Mouse (Mus musculus) limb, embryonic 10.5 days (tissue): ENCODE results near the gene Tra2b. TPM values are rescaled to one million over a fixed set of nuclear protein-coding genes. Genes with fewer than 3 reads are reported as not detected.
"Not testable (repeated sequence)": the region's sequence is repeated elsewhere in the genome, so short reads cannot be mapped to it uniquely, and the experiment has no call there.

Experiments
- DNase-seq: peaks from one replicate; pipeline ENCODE4 v3.0.0-alpha.2; 2017; ENCODE audit warnings: low spot score
- H3K27ac ChIP-seq: fragments of 300-500 bp; sonication (generic); 2 replicates; pipeline ENCODE4 v1.5.1; 2016; ENCODE audit warnings: mild to moderate bottlenecking
- H3K27me3 ChIP-seq: fragments of 300-500 bp; sonication (generic); 2 replicates; pipeline ENCODE4 v1.6.1; 2016; ENCODE audit warnings: low read depth, mild to moderate bottlenecking; ENCODE audit not compliant: poor library complexity, severe bottlenecking
- H3K36me3 ChIP-seq: fragments of 300-500 bp; sonication (generic); 2 replicates; pipeline ENCODE4 v1.6.1; 2016; ENCODE audit warnings: mild to moderate bottlenecking, moderate library complexity
- H3K4me1 ChIP-seq: fragments of 300-500 bp; sonication (generic); 2 replicates; pipeline ENCODE4 v1.6.1; 2016
- H3K4me3 ChIP-seq: fragments of 300-500 bp; sonication (generic); 2 replicates; pipeline ENCODE4 v1.5.1; 2016; ENCODE audit warnings: mild to moderate bottlenecking, moderate library complexity
- H3K9me3 ChIP-seq: fragments of 300-500 bp; sonication (generic); replicated peaks from 2 replicates; pipeline ENCODE4 v1.6.1; 2016; ENCODE audit warnings: mild to moderate bottlenecking
- WGBS: fragments of 180-500 bp; shearing (Covaris S2); methylation state at CpG from one replicate; pipeline ENCODE4 v1.1.7; 2016; 5-methylcytosine and 5-hydroxymethylcytosine counted together
- polyA plus RNA-seq: library from polyadenylated mRNA; unstranded; fragments of >200 nt; fragmentation: Nextera tagmentation; extraction: Ambion mirVana; gene quantifications from 2 replicates; pipeline ENCODE4 v1.2.1, GENCODE M21; 2016

Tra2b gene
- 510 and 520 TPM in 2 replicates for polyA plus RNA-seq

DNA sequence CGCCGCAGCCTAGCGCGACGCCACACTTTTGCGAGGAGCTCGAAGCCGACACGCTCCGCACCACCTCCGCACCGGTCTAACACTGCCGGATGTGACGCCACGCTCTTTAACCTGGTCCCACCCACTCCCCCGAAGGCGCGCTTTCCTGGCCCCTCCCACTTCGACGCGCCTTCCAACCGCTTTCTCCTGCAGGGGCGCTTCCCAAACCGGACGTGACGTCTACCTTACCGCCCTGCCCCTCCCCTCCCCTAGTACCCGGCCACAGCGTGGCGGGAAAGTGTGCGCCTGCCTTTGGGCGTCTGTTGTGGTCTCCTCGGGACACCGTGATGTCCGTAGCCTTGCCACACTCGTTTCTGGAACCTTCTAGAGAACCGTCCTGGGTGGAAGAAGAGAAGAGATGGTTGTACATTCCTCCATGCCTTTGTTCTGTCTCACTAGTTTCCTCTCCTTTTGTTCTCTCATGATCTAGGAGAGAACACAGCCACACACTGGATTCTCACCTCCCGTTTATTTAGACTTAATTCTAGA is at the start of gene Tra2b:
TSS of gene Tra2b (minus strand) at position 157 of the 528 bp plus-strand sequence.
- peak within 1 kb of the TSS; percentile 98 for H3K27ac ChIP-seq
- peaks cover 17% of the 10 kb centered on the region for H3K4me1 ChIP-seq
- H3K9me3 ChIP-seq, result no peaks in the 10 kb centered on the region
- H3K36me3 ChIP-seq, result peaks cover 21% of the 10 kb centered on the region
- peak; percentile 100 for DNase-seq
- H3K4me3 ChIP-seq, result peak within 1 kb of the TSS; percentile 97
- H3K27me3 ChIP-seq, result no peaks in the 10 kb centered on the region
- 1% methylated on average over 38 of the region's 38 CpGs for WGBS

DNA sequence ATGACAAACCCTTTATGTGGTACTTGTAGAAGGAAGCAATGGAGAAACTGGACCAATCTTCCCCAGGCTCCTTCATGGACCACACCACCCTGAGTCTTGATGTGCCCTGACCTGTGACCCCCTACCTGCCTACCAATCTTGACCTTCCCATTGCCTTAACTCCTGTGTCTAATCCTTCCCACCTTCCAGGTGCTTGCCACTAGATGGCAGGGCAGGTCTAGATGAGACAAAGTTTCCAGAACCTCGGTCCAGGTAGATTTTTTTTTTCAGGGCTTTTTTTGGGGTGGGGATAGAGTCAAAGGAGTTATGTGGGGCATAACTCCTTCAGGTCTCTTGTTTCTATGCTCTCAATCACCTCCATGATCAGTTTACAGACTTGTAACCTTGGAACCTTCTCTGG is 44.8 kb upstream of the Tra2b start:
- no peaks in the 10 kb centered on the region for H3K36me3 ChIP-seq
- H3K9me3 ChIP-seq, result no peaks in the 10 kb centered on the region
- peak; percentile 47 for DNase-seq
- no peak overlapping the region for H3K4me3 ChIP-seq
- no peak overlapping the region for H3K27ac ChIP-seq
- H3K4me1 ChIP-seq, result peaks cover 8% of the 10 kb centered on the region
- no peaks in the 10 kb centered on the region for H3K27me3 ChIP-seq
- WGBS, result 39% methylated on average over 1 of the region's 1 CpGs

DNA sequence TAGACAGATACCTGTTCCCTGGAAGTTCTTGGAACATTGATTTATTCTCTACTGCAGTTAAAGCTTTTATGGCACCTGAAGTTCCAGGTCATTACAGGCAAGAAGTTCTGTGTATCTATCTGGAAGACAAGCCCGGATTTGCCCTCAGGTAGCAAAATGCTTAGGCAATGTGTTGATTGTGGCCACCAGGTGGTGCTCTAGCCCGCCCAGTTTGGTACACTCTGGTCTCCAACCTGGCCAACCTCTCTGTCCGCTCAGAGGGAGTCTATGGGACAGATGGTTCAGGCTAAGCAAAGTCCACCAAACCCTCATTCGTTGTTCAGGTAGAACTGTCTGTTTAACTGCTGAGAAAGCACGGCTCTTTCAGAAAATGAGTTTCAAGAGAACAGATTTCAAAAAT is 36.8 kb upstream of the Tra2b start:
- peak; percentile 80 for DNase-seq
- Histone ChIP-seq H3K36me3 (no peaks in the 10 kb centered on the region), H3K4me1 (0 out of 2 replicates have a peak, but pooled peaks cover 4% of the 10 kb centered on the region), H3K27ac (no peak overlapping the region), H3K4me3 (no peak overlapping the region), H3K27me3 (no peaks in the 10 kb centered on the region), H3K9me3 (no peaks in the 10 kb centered on the region)
- 35% methylated on average over 5 of the region's 5 CpGs for WGBS

GRCm38 (mm10) chr16:22301378-22301777 is 35.6 kb upstream of the Tra2b start:
- Histone ChIP-seq H3K4me3 (no peak overlapping the region), H3K9me3 (no peaks in the 10 kb centered on the region), H3K36me3 (no peaks in the 10 kb centered on the region), H3K27me3 (no peaks in the 10 kb centered on the region), H3K4me1 (0 out of 2 replicates have a peak, but pooled peaks cover 4% of the 10 kb centered on the region), H3K27ac (no peak overlapping the region)
- no peak for DNase-seq
- 82% methylated on average over 3 of the region's 3 CpGs for WGBS

DNA sequence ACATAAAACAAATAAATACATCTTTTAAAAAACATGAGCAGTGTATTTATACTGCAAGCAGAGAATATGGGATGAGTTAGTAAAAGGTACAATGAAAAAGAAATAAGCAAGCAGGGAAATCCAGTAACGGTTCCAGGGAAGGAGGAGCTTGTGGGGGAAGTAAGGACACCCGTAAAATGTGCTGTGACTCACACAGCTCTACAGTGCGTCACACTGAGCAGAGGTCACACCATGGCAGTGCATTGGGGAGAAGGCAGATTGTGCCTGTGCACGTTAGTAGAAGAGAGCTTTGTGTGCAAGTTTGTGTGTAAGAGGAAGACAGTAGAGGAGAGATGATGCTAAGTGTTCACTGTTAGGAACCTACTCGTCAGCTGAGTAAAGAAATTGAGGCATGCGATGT is 31.1 kb upstream of the Tra2b start:
- Histone ChIP-seq H3K36me3 (no peaks in the 10 kb centered on the region), H3K27ac (no peak overlapping the region), H3K27me3 (no peaks in the 10 kb centered on the region), H3K4me1 (0 out of 2 replicates have a peak, but pooled peaks cover 4% of the 10 kb centered on the region), H3K4me3 (no peak overlapping the region), H3K9me3 (no peaks in the 10 kb centered on the region)
- WGBS, result 81% methylated on average over 6 of the region's 6 CpGs
- no peak for DNase-seq

GRCm38 (mm10) chr16:22294812-22295211 is 29.0 kb upstream of the Tra2b start:
- not testable (repeated sequence) for H3K27me3 ChIP-seq, DNase-seq, H3K27ac ChIP-seq, H3K4me3 ChIP-seq, H3K4me1 ChIP-seq, H3K9me3 ChIP-seq, H3K36me3 ChIP-seq
- WGBS, result 98% methylated on average over 14 of the region's 14 CpGs

DNA sequence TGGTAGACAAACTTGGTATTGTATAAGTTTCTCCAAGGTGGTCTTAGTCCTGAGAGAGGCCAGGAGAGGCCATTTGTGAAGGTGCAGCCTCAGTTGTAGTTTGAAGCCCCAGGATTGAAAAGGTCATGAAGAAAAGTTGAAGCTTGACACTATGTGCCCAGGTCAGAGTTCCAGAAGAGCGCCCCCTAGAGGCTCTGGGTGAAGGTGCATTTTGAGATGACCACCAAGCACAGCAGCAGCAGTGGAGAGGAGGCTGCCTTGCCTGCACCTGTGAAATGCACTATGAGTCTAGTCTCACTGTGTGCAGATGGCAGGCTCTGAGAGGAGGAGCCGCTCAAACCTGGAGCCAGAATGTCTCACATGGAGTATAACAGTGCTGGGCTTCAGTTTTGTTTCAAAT is 27.8 kb upstream of the Tra2b start:
- WGBS, result 55% methylated on average over 2 of the region's 2 CpGs
- H3K9me3 ChIP-seq, result no peaks in the 10 kb centered on the region
- H3K27ac ChIP-seq, result no peak overlapping the region
- no peaks in the 10 kb centered on the region for H3K27me3 ChIP-seq
- no peak for DNase-seq
- no peak overlapping the region for H3K4me3 ChIP-seq
- H3K4me1 ChIP-seq, result no peaks in the 10 kb centered on the region
- no peaks in the 10 kb centered on the region for H3K36me3 ChIP-seq

GRCm38 (mm10) chr16:22292394-22292793 is 26.6 kb upstream of the Tra2b start:
- Histone ChIP-seq H3K4me1 (no peaks in the 10 kb centered on the region), H3K36me3 (no peaks in the 10 kb centered on the region), H3K9me3 (no peaks in the 10 kb centered on the region), H3K27ac (no peak overlapping the region), H3K4me3 (no peak overlapping the region), H3K27me3 (no peaks in the 10 kb centered on the region)
- DNase-seq, result no peak
- WGBS, result 88% methylated on average over 4 of the region's 4 CpGs

DNA sequence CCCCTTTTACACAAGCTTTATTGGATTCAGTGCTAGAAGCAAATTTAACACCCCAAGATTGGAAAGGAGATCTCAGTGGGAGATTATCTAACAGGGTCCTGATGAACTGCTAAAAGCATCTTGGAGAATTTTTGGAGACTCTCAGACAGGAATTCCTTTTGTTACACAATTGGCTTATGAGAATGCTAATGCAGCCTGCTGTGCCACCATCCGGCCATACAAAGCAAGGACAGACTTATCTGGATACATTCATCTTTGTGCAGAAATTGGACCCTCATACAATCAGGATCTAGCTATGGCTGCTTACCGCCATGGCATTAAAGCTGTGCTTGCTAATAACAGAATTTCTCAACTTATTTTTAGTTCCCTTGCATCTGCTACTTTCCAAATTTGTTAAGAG is 23.8 kb upstream of the Tra2b start:
- 82% methylated on average over 2 of the region's 2 CpGs for WGBS
- Histone ChIP-seq H3K4me3 (no peak overlapping the region), H3K27me3 (no peaks in the 10 kb centered on the region), H3K36me3 (no peaks in the 10 kb centered on the region), H3K9me3 (no peaks in the 10 kb centered on the region), H3K27ac (no peak overlapping the region), H3K4me1 (no peaks in the 10 kb centered on the region)
- DNase-seq, result no peak

- Histone ChIP-seq H3K9me3 (no peaks in the 10 kb centered on the region), H3K27ac (no peak overlapping the region), H3K27me3 (no peaks in the 10 kb centered on the region), H3K4me3 (no peak overlapping the region), H3K4me1 (no peaks in the 10 kb centered on the region), H3K36me3 (no peaks in the 10 kb centered on the region)
- WGBS, result 91% methylated on average over 1 of the region's 1 CpGs
- DNase-seq, result no peak
Observed at GRCm38 (mm10) chr16:22286996-22287395, 21.2 kb upstream of the Tra2b start.

DNA sequence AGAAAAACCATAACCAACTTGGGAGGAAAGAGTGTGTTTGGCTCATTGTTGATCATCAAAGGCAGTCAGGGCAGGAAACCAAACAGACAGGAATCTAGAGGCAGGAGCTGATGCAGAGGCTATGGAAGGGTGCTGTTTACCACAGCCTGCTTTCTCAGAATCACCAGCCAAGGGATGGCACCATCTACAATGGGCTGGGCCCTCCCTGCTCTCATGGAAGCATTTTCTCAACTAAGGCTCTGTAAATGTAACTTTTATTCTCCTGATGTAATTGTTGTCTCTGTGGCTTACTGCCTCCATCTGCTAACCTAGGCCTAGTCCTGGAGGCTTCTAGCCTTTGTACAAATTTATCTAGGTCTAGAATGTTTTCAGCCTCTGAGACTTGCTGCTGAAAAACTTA is 10.7 kb upstream of the Tra2b start:
- Histone ChIP-seq H3K36me3 (no peaks in the 10 kb centered on the region), H3K4me3 (no peak overlapping the region), H3K9me3 (peaks cover 5% of the 10 kb centered on the region; the same call in 1 of the 2 replicates), H3K27ac (no peak overlapping the region), H3K27me3 (no peaks in the 10 kb centered on the region), H3K4me1 (no peaks in the 10 kb centered on the region)
- DNase-seq, result no peak

GRCm38 (mm10) chr16:22275142-22275541 is 9.3 kb upstream of the Tra2b start:
- no peak overlapping the region for H3K4me3 ChIP-seq
- no peaks in the 10 kb centered on the region for H3K27me3 ChIP-seq
- H3K27ac ChIP-seq, result no peak overlapping the region
- H3K9me3 ChIP-seq, result peaks cover 5% of the 10 kb centered on the region; the same call in 1 of the 2 replicates
- H3K4me1 ChIP-seq, result no peaks in the 10 kb centered on the region
- DNase-seq, result no peak
- WGBS, result 73% methylated on average over 2 of the region's 2 CpGs
- H3K36me3 ChIP-seq, result no peaks in the 10 kb centered on the region

- no peaks in the 10 kb centered on the region for H3K27me3 ChIP-seq
- 72% methylated on average over 3 of the region's 3 CpGs for WGBS
- DNase-seq, result no peak
Observed at GRCm38 (mm10) chr16:22270491-22270890, 4.7 kb upstream of the Tra2b start.

DNA sequence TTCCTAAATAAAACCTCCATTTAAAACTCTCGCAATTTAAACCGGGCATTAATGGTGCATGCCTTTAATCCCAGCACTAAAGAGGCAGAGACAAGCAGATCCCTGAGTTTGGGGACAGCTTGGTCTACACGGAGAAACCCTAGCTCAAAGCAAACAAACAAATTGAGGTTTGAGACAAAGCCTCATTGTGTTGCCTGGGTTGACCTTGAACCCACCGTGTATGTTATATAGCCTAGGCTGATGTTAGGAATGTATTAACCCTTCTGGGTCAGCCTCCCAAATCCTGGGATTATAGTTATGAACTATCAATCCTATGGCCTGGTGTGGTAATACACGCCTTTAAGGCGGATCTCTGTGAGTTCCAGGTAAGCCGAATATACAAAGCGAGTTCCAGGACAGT is 579 bp upstream of the Tra2b start:
- H3K9me3 ChIP-seq, result no peaks in the 10 kb centered on the region
- 48% methylated on average over 8 of the region's 8 CpGs for WGBS
- peak overlapping the region; percentile 98 for H3K27ac ChIP-seq
- peak overlapping the region; percentile 97 for H3K4me3 ChIP-seq
- H3K36me3 ChIP-seq, result peaks cover 17% of the 10 kb centered on the region
- no peaks in the 10 kb centered on the region for H3K27me3 ChIP-seq
- peaks cover 17% of the 10 kb centered on the region for H3K4me1 ChIP-seq
- no peak for DNase-seq

More at GRCm38 (mm10) chr16:22270491-22270890, 4.7 kb upstream of the Tra2b start:
- Histone ChIP-seq H3K4me3 (no peak overlapping the region), H3K9me3 (no peaks in the 10 kb centered on the region), H3K4me1 (peaks cover 6% of the 10 kb centered on the region), H3K36me3 (no peaks in the 10 kb centered on the region), H3K27ac (no peak overlapping the region)
